ENCODE assay signal across 9 mouse cellular contexts in the genomic region with DNA sequence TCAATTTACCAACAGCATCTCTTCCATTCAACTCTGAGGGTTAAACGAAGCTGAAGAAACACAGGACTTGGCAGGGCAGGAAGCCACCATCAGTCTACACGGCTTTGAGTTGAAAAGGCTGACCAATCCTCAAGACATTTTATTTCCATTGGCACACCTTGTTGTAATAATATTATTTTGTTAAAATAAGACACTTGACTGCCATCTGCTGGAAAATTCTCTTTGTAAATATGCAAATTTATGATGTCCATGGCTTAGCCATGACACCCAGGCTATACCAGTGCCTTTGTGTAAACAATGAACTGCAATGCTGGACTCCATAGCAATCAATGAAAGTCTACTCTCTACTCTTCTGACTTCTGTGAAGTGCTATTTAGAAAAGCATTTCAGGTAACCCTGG.
A peak's percentile ranks its signal among the peaks of the same experiment; 100 is the strongest.
DNase-seq lines count a peak whose midpoint lies in the region; ATAC-seq and TF ChIP-seq lines count a peak whose summit lies in the region.
"Had no signal": no experiment of that assay in that cellular context is flagged by ENCODE, and none has a peak within 500 bp of the region (broad histone marks: within the 10 kb centered on the region; RNA-seq: fewer than 3 reads in every experiment).

No protein-coding gene starts in this region.

- no peak overlapping the region for H3K27ac ChIP-seq in heart, embryonic 11.5 days (ENCODE audit: low read depth, low read length)
- H3K27ac ChIP-seq in liver, postnatal 0 days (ENCODE audit: low read depth): no peak overlapping the region
- no peak overlapping the region for H3K27ac ChIP-seq in liver, embryonic 11.5 days (ENCODE audit: low read depth, low read length)

- DNase-seq in heart, adult 11 months: peak; percentile 73
- no peak for DNase-seq in liver, postnatal 0 days
- DNase-seq in liver, embryonic 11.5 days (ENCODE audit: low spot score): no peak
- DNase-seq in Patski (ENCODE audit: low read depth, low spot score): no peak
- no peak for DNase-seq in frontal cortex, postnatal 10 days (ENCODE audit: low spot score in 2 of 2)
- DNase-seq in right cerebral cortex, postnatal 36 days (ENCODE audit: low spot score in 2 of 2): no peak
- DNase-seq: cerebellum, postnatal 36 days had no signal

- CTCF ChIA-PET in Patski (lab: Charles Lee): interaction anchor here (0.6 to 2.5 kb wide), 3 partner anchors 10 to 487 kb away, joined by 3 to 5 read pairs (median 4); no protein-coding TSS in a partner anchor

- H3K9ac ChIP-seq in heart, embryonic 11.5 days (ENCODE audit: low read depth, low read length): no peak overlapping the region
- no peak overlapping the region for H3K9ac ChIP-seq in liver, postnatal 0 days (replicated peaks)
- H3K9ac ChIP-seq in liver, embryonic 11.5 days (ENCODE audit: low read depth, low read length): no peak overlapping the region

- in situ Hi-C loops in Patski (cut with MboI; ENCODE audit: low pct_unique_long_range_greater_than_20kb): no loop called here

- no peaks in the 10 kb centered on the region for H3K4me1 ChIP-seq in heart, embryonic 11.5 days (ENCODE audit: control insufficient read depth, insufficient read depth, low read length)
- no peaks in the 10 kb centered on the region for H3K4me1 ChIP-seq in liver, postnatal 0 days (ENCODE audit: insufficient read depth)
- H3K4me1 ChIP-seq in liver, embryonic 11.5 days (replicated peaks; ENCODE audit: control insufficient read depth, insufficient read depth, low read length): no peaks in the 10 kb centered on the region

- no peaks in the 10 kb centered on the region for H3K27me3 ChIP-seq in heart, embryonic 11.5 days (ENCODE audit: control insufficient read depth, insufficient read depth, low read length)
- H3K27me3 ChIP-seq in liver, postnatal 0 days (ENCODE audit: insufficient read depth, low read length): no peaks in the 10 kb centered on the region
- no peaks in the 10 kb centered on the region for H3K27me3 ChIP-seq in liver, embryonic 11.5 days (replicated peaks; ENCODE audit: control insufficient read depth, insufficient read depth, low read length)
- H3K27me3 ChIP-seq in Patski: no peaks in the 10 kb centered on the region

- POLR2A ChIA-PET in Patski (lab: Charles Lee): no interaction called here

- H3K4me2 ChIP-seq in heart, embryonic 11.5 days: no peak overlapping the region
- H3K4me2 ChIP-seq in liver, postnatal 0 days (ENCODE audit: low read depth, low read length): no peak overlapping the region
- no peak overlapping the region for H3K4me2 ChIP-seq in liver, embryonic 11.5 days

- TF ChIP-seq CTCF in liver, postnatal 0 days (IDR thresholded peaks at IDR 0.05; ENCODE audit: low read depth): peak; percentile 29; the same call in 1 of the 2 replicates
- TF ChIP-seq CTCF in Patski (IDR thresholded peaks at IDR 0.05): peak; percentile 44

- H3K36me3 ChIP-seq in heart, embryonic 11.5 days (ENCODE audit: control insufficient read depth, insufficient read depth, low read length): no peaks in the 10 kb centered on the region
- H3K36me3 ChIP-seq in liver, postnatal 0 days (replicated peaks; ENCODE audit: insufficient read depth, low read length): no peaks in the 10 kb centered on the region
- no peaks in the 10 kb centered on the region for H3K36me3 ChIP-seq in liver, embryonic 11.5 days (ENCODE audit: control insufficient read depth, insufficient read depth, low read length)

- no peak overlapping the region for H3K4me3 ChIP-seq in heart, embryonic 11.5 days (ENCODE audit: low read depth, low read length)
- no peak overlapping the region for H3K4me3 ChIP-seq in liver, postnatal 0 days (ENCODE audit: low read depth, low read length)
- H3K4me3 ChIP-seq in liver, embryonic 11.5 days (ENCODE audit: low read depth, low read length): no peak overlapping the region

- 51% methylated on average over 2 of the region's 2 CpGs for WGBS in heart, embryonic 11.5 days (ENCODE audit: insufficient replicate concordance)
- WGBS in liver, postnatal 0 days (ENCODE audit: insufficient replicate concordance): 52% methylated on average over 2 of the region's 2 CpGs
- WGBS in liver, embryonic 11.5 days: 71% methylated on average over 2 of the region's 2 CpGs

- TF ChIP-seq EP300 in liver, postnatal 0 days (IDR thresholded peaks at IDR 0.05; ENCODE audit: low read depth): no peak

- no peak for ATAC-seq in heart, embryonic 11.5 days (replicated peaks; ENCODE audit: insufficient number of reproducible peaks, low FRiP score, low TSS enrichment)
- no peak for ATAC-seq in liver, postnatal 0 days
- ATAC-seq in liver, embryonic 11.5 days (replicated peaks; ENCODE audit: low FRiP score): no peak
- peak; percentile 65 for ATAC-seq in Patski
- ATAC-seq in neutrophil, adult 5-6 weeks (ENCODE audit: extremely low read depth, insufficient number of reproducible peaks, low FRiP score, poor library complexity, severe bottlenecking): 0 out of 2 replicates have a peak, but pooled peaks have one; percentile 41

- no peaks in the 10 kb centered on the region for H3K9me3 ChIP-seq in heart, embryonic 11.5 days (replicated peaks; ENCODE audit: control insufficient read depth, low read length)
- no peaks in the 10 kb centered on the region for H3K9me3 ChIP-seq in liver, postnatal 0 days (ENCODE audit: low read length)
- H3K9me3 ChIP-seq in liver, embryonic 11.5 days (ENCODE audit: control insufficient read depth, low read length): no peaks in the 10 kb centered on the region

Comparison
In these comparisons a context has a peak if more than half of its experiments do, and no peak if none do; other contexts are left out.
1. ATAC-seq: peak in Patski (single experiment) and neutrophil, adult 5-6 weeks (single experiment); none in heart, embryonic 11.5 days (single experiment), liver, postnatal 0 days (single experiment) and liver, embryonic 11.5 days (single experiment).